Mouse (Mus musculus): ENCODE data around the gene Tmem169. TPM values are rescaled to one million over a fixed set of nuclear protein-coding genes. Genes with fewer than 3 reads are reported as not detected.
A peak's percentile ranks its signal among the peaks of the same experiment; 100 is the strongest.
"Not testable (repeated sequence)": the region's sequence is repeated elsewhere in the genome, so short reads cannot be mapped to it uniquely, and the experiment has no call there.

The Tmem169 gene
- 37.8 and 41.1 TPM in 2 replicates for polyA plus RNA-seq (2015; fragmentation: Nextera tagmentation; extraction: Ambion mirVana)

DNA sequence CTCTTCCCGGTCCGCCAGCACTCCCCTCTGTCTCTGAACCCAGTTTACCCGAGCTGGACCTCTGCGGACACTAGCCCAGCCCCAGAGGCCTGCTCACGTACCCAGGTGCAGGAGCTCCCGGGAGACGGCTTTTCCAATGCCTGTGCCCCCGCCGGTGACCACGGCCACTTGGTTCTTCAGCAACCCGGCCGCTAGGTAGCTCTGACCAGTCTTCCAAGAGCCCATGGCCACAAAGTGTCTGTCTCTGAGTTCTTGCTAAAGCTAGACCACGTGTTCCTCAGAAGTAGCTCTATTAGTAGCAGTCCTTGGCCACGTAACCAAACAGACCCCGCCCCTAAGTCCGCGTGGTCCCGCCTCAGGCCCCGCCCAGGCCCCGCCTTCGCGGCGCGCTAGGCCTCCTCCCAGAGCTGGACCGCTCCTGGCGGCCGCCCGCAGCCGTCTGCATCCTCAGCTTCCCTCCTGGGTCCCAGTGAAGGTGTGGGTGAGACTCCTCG is at the start of gene Tmem169, which contains the start of gene Pecr:
TSS of gene Tmem169 (plus strand) at position 378 of the 494 bp plus-strand sequence.
TSS of gene Pecr (minus strand) at position 323 of the 494 bp plus-strand sequence.
- peak; percentile 98 for ATAC-seq (replicated peaks)
- peak within 1 kb of the TSS; percentile 64 for H3K9ac ChIP-seq
- under 1% methylated on average over 29 of the region's 30 CpGs for WGBS

DNA sequence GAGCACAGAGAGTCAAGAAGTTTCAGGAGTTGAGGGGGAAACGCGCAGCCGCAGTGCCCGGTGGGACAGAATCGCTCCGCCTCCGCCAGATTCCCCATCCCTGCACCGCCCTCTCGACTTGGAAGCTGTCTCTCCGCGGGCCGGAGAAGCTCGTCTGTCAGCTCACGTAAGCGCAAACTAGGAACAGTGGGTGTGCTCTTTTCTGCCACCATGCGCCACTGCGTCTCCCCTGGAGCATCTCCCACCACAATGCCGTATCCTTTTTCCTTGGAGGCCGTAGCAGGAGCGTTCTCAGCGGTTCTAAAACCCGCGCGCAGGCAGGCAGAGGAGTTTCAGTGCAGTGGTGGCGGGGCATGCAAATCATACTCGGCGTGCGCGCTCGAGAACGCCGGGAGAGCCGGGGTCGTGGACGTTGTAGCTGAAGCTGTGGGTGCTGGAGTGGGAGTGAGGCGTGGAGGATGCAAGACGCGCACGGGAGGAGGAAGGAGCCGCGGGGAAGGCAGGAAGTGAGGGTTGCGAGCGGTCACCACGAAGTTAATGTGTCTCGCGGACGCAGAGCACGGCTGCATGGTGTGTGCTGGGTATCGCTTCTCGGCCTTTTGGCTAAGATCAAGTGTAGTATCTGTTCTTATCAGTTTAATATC is 47.7 kb upstream of the Tmem169 start:
- H3K36me3 ChIP-seq (replicated peaks); H3K9me3 ChIP-seq; H3K27me3 ChIP-seq (replicated peaks); H3K4me1 ChIP-seq: not testable (repeated sequence)
- Histone ChIP-seq H3K4me3 (peak overlapping the region; percentile 61), H3K27ac (peak overlapping the region; percentile 79), H3K4me2 (peak overlapping the region; percentile 71), H3K9ac (peak overlapping the region; percentile 58)
- ATAC-seq (replicated peaks): peak; percentile 92
- under 1% methylated on average over 38 of the region's 50 CpGs for WGBS

More for the DNA sequence above, at the start of gene Tmem169, which contains the start of gene Pecr:
- H3K4me1 ChIP-seq: peaks cover 30% of the 10 kb centered on the region
- peak within 1 kb of the TSS; percentile 85 for H3K27ac ChIP-seq
- no peaks in the 10 kb centered on the region for H3K36me3 ChIP-seq (replicated peaks)
- H3K4me2 ChIP-seq: peak within 1 kb of the TSS; percentile 97
- no peaks in the 10 kb centered on the region for H3K9me3 ChIP-seq
- no peaks in the 10 kb centered on the region for H3K27me3 ChIP-seq (replicated peaks)
- H3K4me3 ChIP-seq: peak within 1 kb of the TSS; percentile 49

DNA sequence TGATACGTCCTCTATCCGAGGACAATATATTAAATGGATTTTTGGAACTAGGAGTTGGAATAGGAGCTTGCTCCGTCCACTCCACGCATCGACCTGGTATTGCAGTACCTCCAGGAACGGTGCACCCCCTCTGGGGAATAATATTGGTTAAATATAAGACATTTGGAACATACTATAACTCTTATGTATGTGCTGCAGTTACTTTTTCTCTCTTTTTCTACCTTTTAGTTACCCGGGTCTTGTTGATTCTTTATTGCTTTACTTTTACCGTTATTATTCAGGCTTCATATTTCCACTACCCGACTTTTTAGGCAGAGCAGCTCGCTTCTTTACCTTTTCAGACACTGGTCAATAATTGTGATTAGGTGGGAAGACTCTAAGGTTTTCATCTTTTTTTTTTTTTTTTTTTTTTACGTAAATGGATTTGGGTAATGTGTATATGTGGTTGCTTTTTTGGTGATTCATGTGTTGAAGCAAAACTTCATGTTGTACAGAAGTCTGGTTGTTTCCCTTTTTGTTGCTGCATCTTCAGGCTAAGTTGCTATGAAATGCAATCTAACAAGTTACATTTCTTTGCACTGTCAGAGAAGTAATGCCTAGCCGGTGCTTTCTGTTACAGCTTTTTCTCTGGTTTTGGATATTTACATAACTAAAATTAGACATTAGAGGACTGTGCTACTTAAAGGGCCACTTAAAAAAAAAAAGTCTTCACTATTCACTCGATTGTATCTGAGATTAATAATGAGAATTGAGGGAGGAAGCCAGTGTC is 47.0 kb upstream of the Tmem169 start:
- Histone ChIP-seq H3K4me1 (peaks cover 9% of the 10 kb centered on the region), H3K36me3 (replicated peaks) (no peaks in the 10 kb centered on the region), H3K9ac (no peak overlapping the region), H3K4me3 (peak overlapping the region; percentile 26), H3K9me3 (no peaks in the 10 kb centered on the region), H3K4me2 (peak overlapping the region; percentile 45), H3K27ac (no peak overlapping the region), H3K27me3 (replicated peaks) (0 out of 2 replicates have a peak, but pooled peaks cover 8% of the 10 kb centered on the region)
- peak; percentile 31 for ATAC-seq (replicated peaks)
- 6% methylated on average over 13 of the region's 13 CpGs for WGBS

DNA sequence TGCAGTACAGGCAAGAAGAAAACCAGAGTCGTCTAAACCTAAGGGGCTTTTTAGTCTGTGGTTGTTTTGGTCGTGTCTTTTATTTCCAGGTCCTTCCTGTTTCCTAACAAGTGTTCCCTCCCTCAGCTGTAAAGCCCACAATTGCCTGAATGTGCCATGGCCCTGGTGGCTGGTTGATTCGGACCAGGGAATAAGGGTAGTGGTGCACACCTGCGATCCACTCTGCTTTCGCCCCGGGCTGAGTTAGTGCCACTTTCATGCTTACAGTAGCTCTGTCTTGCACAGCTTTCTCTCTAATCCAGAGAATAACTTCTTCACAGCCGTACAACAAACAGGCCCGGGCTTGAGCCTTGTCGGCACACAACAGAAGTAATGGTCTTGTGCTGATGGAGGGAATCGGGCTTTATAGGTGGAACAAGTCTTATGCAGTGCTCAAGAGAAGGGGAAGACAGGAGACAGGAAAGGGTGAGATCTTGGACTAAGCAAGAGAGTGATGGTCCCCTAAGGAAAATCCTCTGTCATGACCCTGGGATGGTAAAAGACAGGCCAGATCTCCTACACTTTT is 46.1 kb upstream of the Tmem169 start:
- WGBS: 60% methylated on average over 10 of the region's 10 CpGs

DNA sequence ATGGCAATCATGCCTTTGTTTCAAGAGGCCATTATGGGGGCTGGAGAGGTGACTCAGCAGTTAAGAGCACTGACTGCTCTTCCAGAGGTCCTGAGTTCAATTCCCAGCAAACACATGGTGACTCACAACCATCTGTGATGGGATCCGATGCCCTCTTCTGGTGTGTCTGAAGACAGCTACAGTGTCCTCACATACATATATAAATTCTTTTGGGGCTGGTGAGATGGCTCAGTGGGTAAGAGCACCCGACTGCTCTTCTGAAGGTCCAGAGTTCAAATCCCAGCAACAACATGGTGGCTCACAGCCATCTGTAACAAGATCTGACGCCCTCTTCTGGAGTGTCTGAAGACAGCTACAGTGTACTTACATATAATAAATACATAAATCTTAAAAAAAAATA is 45.1 kb upstream of the Tmem169 start:
- 81% methylated on average over 3 of the region's 3 CpGs for WGBS
- not testable (repeated sequence) for H3K27ac ChIP-seq; H3K4me2 ChIP-seq; H3K9ac ChIP-seq; H3K4me3 ChIP-seq; H3K27me3 ChIP-seq (replicated peaks); H3K36me3 ChIP-seq (replicated peaks); ATAC-seq (replicated peaks); H3K4me1 ChIP-seq; H3K9me3 ChIP-seq

More for the DNA sequence above, 46.1 kb upstream of the Tmem169 start:
- H3K9ac ChIP-seq: no peak overlapping the region
- no peaks in the 10 kb centered on the region for H3K9me3 ChIP-seq
- H3K4me1 ChIP-seq: peaks cover 9% of the 10 kb centered on the region
- no peak for ATAC-seq (replicated peaks)
- H3K4me2 ChIP-seq: no peak overlapping the region
- H3K4me3 ChIP-seq: no peak overlapping the region
- H3K27ac ChIP-seq: no peak overlapping the region
- H3K27me3 ChIP-seq (replicated peaks): 0 out of 2 replicates have a peak, but pooled peaks cover 8% of the 10 kb centered on the region
- no peaks in the 10 kb centered on the region for H3K36me3 ChIP-seq (replicated peaks)

DNA sequence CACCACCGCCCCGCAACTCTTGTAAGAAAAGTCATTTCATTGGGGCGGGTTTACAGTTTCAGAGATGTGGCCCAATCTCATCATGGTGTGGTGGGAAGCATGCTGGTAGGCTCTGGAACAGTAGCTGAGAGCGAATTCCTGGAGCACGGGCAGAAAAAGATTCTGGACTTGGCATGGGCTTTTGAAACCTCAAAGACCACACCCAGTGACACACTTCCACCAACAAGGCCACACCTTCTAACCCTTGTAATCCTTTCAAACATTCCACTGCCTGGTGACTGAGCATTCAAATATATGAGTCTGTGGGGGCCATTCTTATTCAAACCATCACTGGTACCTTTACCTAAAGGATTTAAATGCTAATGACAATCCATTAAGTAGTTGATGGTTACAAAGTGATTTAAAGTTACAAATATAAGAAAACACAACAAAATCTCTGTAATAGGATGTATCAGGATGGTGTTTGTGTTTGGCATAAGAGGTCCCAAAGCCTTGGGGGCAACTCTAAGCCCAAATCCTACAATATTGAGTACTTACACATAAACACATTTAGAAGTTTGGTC is 41.5 kb upstream of the Tmem169 start:
- H3K4me1 ChIP-seq: 0 out of 2 replicates have a peak, but pooled peaks cover 3% of the 10 kb centered on the region
- no peak for ATAC-seq (replicated peaks)
- no peak overlapping the region for H3K4me3 ChIP-seq
- WGBS: 85% methylated on average over 5 of the region's 5 CpGs
- H3K27me3 ChIP-seq (replicated peaks): 0 out of 2 replicates have a peak, but pooled peaks cover 5% of the 10 kb centered on the region
- H3K4me2 ChIP-seq: no peak overlapping the region
- H3K9ac ChIP-seq: no peak overlapping the region
- H3K27ac ChIP-seq: no peak overlapping the region
- H3K9me3 ChIP-seq: no peaks in the 10 kb centered on the region
- H3K36me3 ChIP-seq (replicated peaks): no peaks in the 10 kb centered on the region

DNA sequence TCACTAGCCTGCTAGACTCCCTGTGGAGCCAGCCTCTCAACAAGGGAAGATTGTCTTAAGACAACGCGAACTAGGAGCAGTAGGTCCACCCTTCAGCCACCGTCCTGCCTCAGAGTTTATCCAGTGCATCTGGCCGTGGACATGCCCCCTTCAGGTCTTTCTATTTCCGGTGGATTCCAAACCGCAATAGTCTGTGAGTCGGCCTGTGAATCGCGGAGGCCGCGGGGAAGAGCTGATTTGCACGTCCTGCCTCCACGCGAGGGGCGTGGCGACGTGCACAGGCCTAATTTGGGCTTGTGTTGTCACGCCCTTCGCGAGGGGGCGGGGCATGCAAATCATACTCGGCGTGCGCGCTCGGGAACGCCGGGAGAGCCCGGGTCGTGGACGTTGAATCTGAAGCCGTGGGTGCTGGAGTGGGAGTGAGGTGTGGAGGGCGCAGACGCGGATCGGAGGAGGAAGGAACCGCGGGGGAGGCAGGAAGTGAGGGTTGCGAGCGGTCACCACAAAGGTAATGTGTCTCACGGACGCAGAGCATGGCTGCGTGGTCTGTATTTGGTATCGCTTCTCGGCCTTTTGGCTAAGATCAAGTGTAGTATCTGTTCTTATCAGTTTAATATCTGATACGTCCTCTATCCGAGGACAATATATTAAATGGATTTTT is 40.4 kb upstream of the Tmem169 start:
- peak overlapping the region; percentile 57 for H3K4me2 ChIP-seq
- ATAC-seq (replicated peaks): peak; percentile 95
- no peaks in the 10 kb centered on the region for H3K27me3 ChIP-seq (replicated peaks)
- H3K9me3 ChIP-seq: no peaks in the 10 kb centered on the region
- H3K9ac ChIP-seq: peak overlapping the region; percentile 73
- peak overlapping the region; percentile 96 for H3K27ac ChIP-seq
- 0 out of 2 replicates have a peak, but pooled peaks cover 3% of the 10 kb centered on the region for H3K4me1 ChIP-seq
- under 1% methylated on average over 47 of the region's 47 CpGs for WGBS
- peak overlapping the region; percentile 50 for H3K4me3 ChIP-seq
- no peaks in the 10 kb centered on the region for H3K36me3 ChIP-seq (replicated peaks)

DNA sequence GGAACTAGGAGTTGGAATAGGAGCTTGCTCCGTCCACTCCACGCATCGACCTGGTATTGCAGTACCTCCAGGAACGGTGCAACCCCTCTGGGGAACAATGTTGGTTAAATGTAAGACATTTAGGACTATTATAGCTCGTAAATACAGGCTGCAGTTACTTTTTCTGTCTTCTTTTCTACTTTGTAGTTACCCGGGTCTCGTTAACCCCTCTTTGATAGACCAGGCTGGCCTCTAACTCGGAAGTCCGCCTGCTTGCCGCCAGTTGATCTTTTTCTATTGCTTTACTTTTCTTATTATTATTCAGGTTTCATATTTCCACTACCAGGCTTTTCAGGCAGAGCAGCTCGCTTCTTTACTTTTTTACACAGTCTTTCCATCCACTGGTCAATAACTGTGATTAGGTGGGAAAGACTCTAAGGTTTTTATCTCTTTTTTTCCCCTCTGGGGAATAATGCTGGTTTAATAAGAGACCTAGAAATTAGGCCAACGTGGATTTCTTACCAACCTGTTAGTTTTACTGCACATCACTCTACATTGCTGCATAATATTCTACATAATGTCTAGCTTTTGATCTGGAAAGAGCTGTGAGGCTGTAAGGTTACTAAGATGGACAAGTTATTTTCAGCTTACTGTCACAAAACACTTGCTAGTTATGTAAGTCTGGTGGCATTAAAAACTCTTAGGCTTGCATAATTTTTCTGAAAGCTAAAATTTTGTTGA is 39.7 kb upstream of the Tmem169 start:
- peak; percentile 79; the same call in 1 of the 2 replicates for ATAC-seq (replicated peaks)

DNA sequence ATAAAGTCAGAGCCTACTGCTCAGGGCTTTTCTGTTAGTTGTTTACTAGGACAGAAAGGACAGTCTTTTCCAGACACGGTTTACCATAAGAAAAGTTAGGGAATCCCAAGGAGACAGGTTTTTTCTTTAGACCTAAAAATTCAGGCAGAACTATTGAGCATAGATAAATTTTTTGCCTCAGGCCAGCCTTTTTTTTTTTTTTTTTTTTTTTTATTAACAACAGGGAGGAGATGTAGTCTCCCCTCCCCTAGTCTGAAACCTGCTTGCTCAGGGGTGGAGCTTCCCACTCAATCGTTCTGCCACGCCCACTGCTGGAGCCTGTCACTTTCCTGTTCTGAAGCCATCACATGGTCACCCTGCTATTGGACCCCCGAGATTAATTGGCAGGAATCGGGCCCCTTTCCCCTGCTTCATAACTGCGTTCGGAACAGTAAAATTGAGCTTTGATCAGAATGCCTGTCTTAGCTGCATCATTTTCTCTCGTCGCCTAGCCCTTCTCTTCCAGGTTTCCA is 35.9 kb upstream of the Tmem169 start:
- not testable (repeated sequence) for H3K9me3 ChIP-seq; H3K9ac ChIP-seq; H3K4me3 ChIP-seq; H3K27me3 ChIP-seq (replicated peaks); ATAC-seq (replicated peaks); H3K36me3 ChIP-seq (replicated peaks); H3K27ac ChIP-seq; H3K4me2 ChIP-seq; H3K4me1 ChIP-seq
- WGBS: 48% methylated on average over 9 of the region's 9 CpGs

More for the DNA sequence above, 39.7 kb upstream of the Tmem169 start:
- no peaks in the 10 kb centered on the region for H3K27me3 ChIP-seq (replicated peaks)
- peak overlapping the region; percentile 57 for H3K4me2 ChIP-seq
- no peak overlapping the region for H3K9ac ChIP-seq
- H3K4me1 ChIP-seq: 0 out of 2 replicates have a peak, but pooled peaks cover 3% of the 10 kb centered on the region
- no peaks in the 10 kb centered on the region for H3K9me3 ChIP-seq
- no peaks in the 10 kb centered on the region for H3K36me3 ChIP-seq (replicated peaks)
- under 1% methylated on average over 12 of the region's 12 CpGs for WGBS
- H3K4me3 ChIP-seq: peak overlapping the region; percentile 50
- H3K27ac ChIP-seq: peak overlapping the region; percentile 96

DNA sequence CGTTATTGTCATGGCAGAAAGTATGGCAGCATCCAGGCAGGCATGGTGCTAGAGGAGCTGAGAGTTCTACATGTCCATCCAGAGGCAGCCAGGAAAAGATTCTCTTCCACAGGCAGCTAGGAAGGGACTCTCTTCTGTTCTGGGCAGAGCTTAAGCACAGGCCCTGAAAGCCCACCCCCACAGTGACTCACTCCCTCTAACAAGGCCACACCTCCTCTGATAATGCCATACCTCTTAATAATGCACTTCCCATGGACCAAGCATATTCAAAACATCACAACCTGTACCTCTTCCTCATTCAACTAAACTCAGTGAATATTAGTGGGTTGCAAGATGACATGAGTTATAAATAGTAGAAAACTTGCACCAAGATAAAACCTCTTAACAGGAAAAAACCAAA is 32.4 kb upstream of the Tmem169 start:
- no peak overlapping the region for H3K27ac ChIP-seq
- no peak overlapping the region for H3K9ac ChIP-seq
- WGBS: 80% methylated on average over 1 of the region's 1 CpGs
- ATAC-seq (replicated peaks): no peak
- H3K4me3 ChIP-seq: no peak overlapping the region
- H3K4me2 ChIP-seq: no peak overlapping the region
- H3K9me3 ChIP-seq: no peaks in the 10 kb centered on the region
- H3K4me1 ChIP-seq: peaks cover 17% of the 10 kb centered on the region
- H3K27me3 ChIP-seq (replicated peaks): no peaks in the 10 kb centered on the region
- no peaks in the 10 kb centered on the region for H3K36me3 ChIP-seq (replicated peaks)

All from midbrain, embryonic 15.5 days (tissue).